Mouse (Mus musculus) CH12.LX (cell line): ENCODE data around the gene Ssr3. TPM values are rescaled to one million over a fixed set of nuclear protein-coding genes. Genes with fewer than 3 reads are reported as not detected.

Experiments
- DNase-seq: peaks from one replicate; pipeline ENCODE4 v3.0.0-alpha.2; 2013; ENCODE audit errors: extremely low read depth
- H3K27ac ChIP-seq: 2 replicates; pipeline ENCODE4 v1.5.1; 2012; ENCODE audit warnings: low read depth, mild to moderate bottlenecking, control low read depth, moderate library complexity; ENCODE audit not compliant: insufficient read depth
- H3K27me3 ChIP-seq: replicated peaks from 2 replicates; pipeline ENCODE3; 2012; ENCODE audit warnings: inconsistent platforms
- H3K36me3 ChIP-seq, 2 experiments: replicated peaks in 1 of 2; 2 replicates each; pipeline versions ENCODE3 to v1.6.1; 2012; ENCODE audit warnings: inconsistent platforms in 1 of 2, low read length in 1 of 2, mild to moderate bottlenecking in 1 of 2, mixed read lengths in 1 of 2, moderate library complexity in 1 of 2; ENCODE audit not compliant: control insufficient read depth in 1 of 2, insufficient read depth in 1 of 2
- H3K4me1 ChIP-seq, 2 experiments: 2 replicates each; pipeline ENCODE4 v1.6.1; 2012; ENCODE audit warnings: inconsistent platforms in 1 of 2, moderate library complexity in 1 of 2; ENCODE audit not compliant: insufficient read depth in 2 of 2, control insufficient read depth in 1 of 2
- H3K4me2 ChIP-seq: 2 replicates; pipeline ENCODE4 v1.6.1; 2012; ENCODE audit warnings: low read depth, mild to moderate bottlenecking, control low read depth; ENCODE audit not compliant: poor library complexity, insufficient read depth, severe bottlenecking
- H3K4me3 ChIP-seq, 3 experiments: fragments of 150-350 bp in 1 of 3; sonication (generic) in 1 of 3; replicated peaks in 1 of 3; 2 replicates each; pipeline versions ENCODE3 to v1.5.1; 2011 to 2012; ENCODE audit warnings: low read depth in 2 of 3, low read length in 2 of 3, mild to moderate bottlenecking in 2 of 3, moderate library complexity in 2 of 3, control low read depth in 1 of 3, improper control_type of control experiment in 1 of 3, inconsistent platforms in 1 of 3, mixed read lengths in 1 of 3; ENCODE audit not compliant: poor library complexity in 1 of 3
- H3K79me2 ChIP-seq: replicated peaks from 2 replicates; pipeline ENCODE4 v1.6.1; 2012; ENCODE audit warnings: mild to moderate bottlenecking, moderate library complexity; ENCODE audit not compliant: control insufficient read depth, poor library complexity, insufficient read depth, severe bottlenecking; ENCODE audit errors: extremely low read depth
- H3K9ac ChIP-seq: 2 replicates; pipeline ENCODE4 v1.6.1; 2012; ENCODE audit warnings: low read depth, mild to moderate bottlenecking, control low read depth, moderate library complexity; ENCODE audit not compliant: insufficient read depth
- H3K9me3 ChIP-seq: replicated peaks from 2 replicates; pipeline ENCODE3; 2012; ENCODE audit warnings: low read length, inconsistent platforms, mixed read lengths
- CTCF ChIP-seq, 2 experiments: IDR thresholded peaks in 1 of 2; conservative IDR thresholded peaks in 1 of 2; 2 replicates each; pipeline ENCODE4 v1.5.1; 2011 to 2012; ENCODE audit warnings: low read depth in 2 of 2, low read length in 2 of 2, improper control_type of control experiment in 1 of 2, inconsistent platforms in 1 of 2, mild to moderate bottlenecking in 1 of 2, moderate library complexity in 1 of 2
- E2F4 ChIP-seq: IDR thresholded peaks from 2 replicates; pipeline ENCODE4 v1.6.1; 2011; ENCODE audit warnings: low read depth, low read length, improper control_type of control experiment; ENCODE audit not compliant: insufficient replicate concordance
- EP300 ChIP-seq: IDR thresholded peaks from 2 replicates; pipeline ENCODE4 v1.6.1; 2011; ENCODE audit warnings: low read length, improper control_type of control experiment
- ETS1 ChIP-seq: conservative IDR thresholded peaks from 2 replicates; pipeline ENCODE4 v1.6.1; 2012; ENCODE audit warnings: low read depth, mild to moderate bottlenecking, inconsistent platforms, low read length, improper control_type of control experiment, moderate library complexity
- HCFC1 ChIP-seq: IDR thresholded peaks from 2 replicates; pipeline ENCODE4 v1.6.1; 2012; ENCODE audit warnings: low read depth, mild to moderate bottlenecking, inconsistent platforms, low read length, improper control_type of control experiment
- IRF4 ChIP-seq: IDR thresholded peaks from 2 replicates; pipeline ENCODE4 v1.6.1; 2014; ENCODE audit warnings: low read depth, mild to moderate bottlenecking, inconsistent platforms, low read length, improper control_type of control experiment
- MAFK ChIP-seq: IDR thresholded peaks from 2 replicates; pipeline ENCODE4 v1.6.1; 2011; ENCODE audit warnings: low read length, improper control_type of control experiment; ENCODE audit not compliant: insufficient replicate concordance
- MEF2A ChIP-seq: IDR thresholded peaks from 2 replicates; pipeline ENCODE4 v1.6.1; 2014; ENCODE audit warnings: low read depth, mild to moderate bottlenecking, inconsistent platforms, low read length, improper control_type of control experiment, borderline replicate concordance
- MYC ChIP-seq: IDR thresholded peaks from 2 replicates; pipeline ENCODE4 v1.6.1; 2011; ENCODE audit warnings: low read depth, mild to moderate bottlenecking, improper control_type of control experiment, low read length
- NELFE ChIP-seq: IDR thresholded peaks from 2 replicates; pipeline ENCODE4 v1.6.1; 2011; ENCODE audit warnings: low read depth, low read length, improper control_type of control experiment
- PAX5 ChIP-seq: IDR thresholded peaks from 2 replicates; pipeline ENCODE4 v1.6.1; 2012; ENCODE audit warnings: low read length, inconsistent platforms, mixed read lengths
- SMC3 ChIP-seq: IDR thresholded peaks from 2 replicates; pipeline ENCODE4 v1.6.1; 2011; ENCODE audit warnings: low read depth, low read length, improper control_type of control experiment
- TBP ChIP-seq: conservative IDR thresholded peaks from 2 replicates; pipeline ENCODE4 v1.6.1; 2011; ENCODE audit warnings: low read depth, low read length, improper control_type of control experiment
- TCF12 ChIP-seq: IDR thresholded peaks from 2 replicates; pipeline ENCODE4 v1.6.1; 2014; ENCODE audit warnings: low read depth, mild to moderate bottlenecking, inconsistent platforms, low read length, improper control_type of control experiment
- ZC3H11A ChIP-seq: IDR thresholded peaks from 2 replicates; pipeline ENCODE4 v1.6.1; 2012; ENCODE audit warnings: low read depth, mild to moderate bottlenecking, inconsistent platforms, low read length, improper control_type of control experiment
- ZKSCAN1 ChIP-seq: IDR thresholded peaks from 2 replicates; pipeline ENCODE4 v1.6.1; 2012; ENCODE audit warnings: low read depth, inconsistent platforms, low read length, improper control_type of control experiment, borderline replicate concordance
- ZMIZ1 ChIP-seq: IDR thresholded peaks from 2 replicates; pipeline ENCODE4 v1.6.1; 2012; ENCODE audit warnings: low read depth, mild to moderate bottlenecking, inconsistent platforms, low read length, improper control_type of control experiment
- dilution Hi-C: fragments of 300-500 bp; cut with MboI; formaldehyde crosslinking; loops from 2 replicates; pipeline ENCODE4 v1.14.3; 2020; ENCODE audit warnings: low sequenced_read_pairs; ENCODE audit not compliant: extremely low pct_unique_long_range_greater_than_20kb, extremely low pct_ligation_motif_present
- in situ Hi-C: fragments of 300-500 bp; cut with MboI; formaldehyde crosslinking; loops from 3 replicates; pipeline ENCODE4 v1.14.3; 2019; ENCODE audit warnings: low sequenced_read_pairs, low pct_ligation_motif_present, low pct_unique_long_range_greater_than_20kb, mixed read lengths
- polyA plus RNA-seq: library from polyadenylated mRNA; unstranded; fragments of >175 nt; gene quantifications from 2 replicates; pipeline ENCODE4 v1.2.1, GENCODE M21; 2012; ENCODE audit warnings: low read depth; ENCODE audit not compliant: insufficient read length
- total RNA-seq, 2 experiments: library from RNA; depleted of rRNA; stranded (reverse); fragments of 300-350 nt in 1 of 2; fragments of >200 nt in 1 of 2; gene quantifications; 2 replicates each; pipeline ENCODE4 v1.2.3; 2012 to 2014

Gene Ssr3
- total and polyA plus RNA-seq, 3 experiments: 118 to 222 (median 165) TPM

GRCm38 (mm10) chr3:65363438-65363837 lies 29.0 kb downstream of the Ssr3 start:
- H3K36me3 ChIP-seq: peaks cover 26 to 49% of the 10 kb centered on the region in 2 experiments
- TF ChIP-seq CTCF (conservative IDR thresholded peaks at IDR 0.05 in 1 of 2, IDR thresholded peaks at IDR 0.05 in 1 of 2; ENCODE audit: low read depth in 2 of 2, low read length in 2 of 2) (no peak), ZMIZ1 (no peak), ZC3H11A (no peak), EP300 (no peak)
- no peak for DNase-seq
- H3K4me1 ChIP-seq: peaks cover 0 to 9% of the 10 kb centered on the region in 2 experiments; a peak in 1 of 4 replicates
- H3K79me2 ChIP-seq: no peaks in the 10 kb centered on the region
- dilution Hi-C loops (no loop called here), in situ Hi-C loops (loop anchor here (25.0 kb wide), 1 partner anchor 574 kb away; no protein-coding TSS in a partner anchor)
- no peaks in the 10 kb centered on the region for H3K27me3 ChIP-seq
- no peak overlapping the region for H3K9ac ChIP-seq
- no peak overlapping the region for H3K4me3 ChIP-seq
- H3K27ac ChIP-seq: no peak overlapping the region
- no peak overlapping the region for H3K4me2 ChIP-seq
- no peaks in the 10 kb centered on the region for H3K9me3 ChIP-seq

- Histone ChIP-seq H3K9me3 (no peaks in the 10 kb centered on the region), H3K27me3 (no peaks in the 10 kb centered on the region), H3K36me3 (peaks cover 11 to 40% of the 10 kb centered on the region in 2 experiments), H3K9ac (no peak overlapping the region), H3K4me2 (no peak overlapping the region), H3K4me1 (peaks cover 0 to 14% of the 10 kb centered on the region in 2 experiments; a peak in 1 of 4 replicates), H3K79me2 (no peaks in the 10 kb centered on the region), H3K27ac (no peak overlapping the region), H3K4me3 (no peak overlapping the region)
- dilution Hi-C loops (no loop called here), in situ Hi-C loops (loop anchor here (25.0 kb wide), 1 partner anchor 577 kb away; no protein-coding TSS in a partner anchor)
- no peak for DNase-seq
- TF ChIP-seq ZMIZ1 (no peak), HCFC1 (no peak), E2F4 (no peak), IRF4 (no peak), ZKSCAN1 (no peak), ETS1 (no peak), EP300 (no peak), PAX5 (no peak), TBP (no peak), MAFK (no peak), TCF12 (no peak), MEF2A (no peak), MYC (no peak), SMC3 (no peak), NELFE (no peak)
Measured at GRCm38 (mm10) chr3:65360163-65360969, 32.1 kb downstream of the Ssr3 start.
